Mouse (Mus musculus) liver, embryonic 11.5 days (tissue): ENCODE results near the gene Rbms1. TPM values are rescaled to one million over a fixed set of nuclear protein-coding genes. Genes with fewer than 3 reads are reported as not detected.
"Not testable (repeated sequence)": the region's sequence is repeated elsewhere in the genome, so short reads cannot be mapped to it uniquely, and the experiment has no call there.

Source experiments
- ATAC-seq: fragments of 200-750 bp; cut with Nextera tagmentation; replicated peaks from 2 replicates; pipeline ENCODE4 v1.8.0; 2017; ENCODE audit warnings: moderate number of reproducible peaks, mild to moderate bottlenecking, moderate TSS enrichment, moderate library complexity; ENCODE audit not compliant: low FRiP score
- DNase-seq: peaks from one replicate; pipeline ENCODE4 v3.0.0-alpha.2; 2017; ENCODE audit warnings: low spot score
- H3K27ac ChIP-seq: fragments of 300-500 bp; sonication (generic); 2 replicates; pipeline ENCODE4 v1.5.1; 2014; ENCODE audit warnings: mild to moderate bottlenecking, low read depth, low read length, control low read depth
- H3K27me3 ChIP-seq: fragments of 300-500 bp; sonication (generic); replicated peaks from 2 replicates; pipeline ENCODE4 v1.6.1; 2014; ENCODE audit warnings: low read length, mixed read lengths; ENCODE audit not compliant: control insufficient read depth, insufficient read depth
- H3K36me3 ChIP-seq: fragments of 300-500 bp; sonication (generic); 2 replicates; pipeline ENCODE4 v1.6.1; 2014; ENCODE audit warnings: mild to moderate bottlenecking, low read length, moderate library complexity, mixed read lengths; ENCODE audit not compliant: control insufficient read depth, insufficient read depth
- H3K4me1 ChIP-seq: fragments of 300-500 bp; sonication (generic); replicated peaks from 2 replicates; pipeline ENCODE4 v1.6.1; 2014; ENCODE audit warnings: low read length, mixed read lengths; ENCODE audit not compliant: control insufficient read depth, insufficient read depth
- H3K4me2 ChIP-seq: fragments of 300-500 bp; sonication (generic); 2 replicates; pipeline ENCODE4 v1.6.1; 2014; ENCODE audit warnings: mild to moderate bottlenecking, control low read depth, moderate library complexity
- H3K4me3 ChIP-seq: fragments of 300-500 bp; sonication (generic); 2 replicates; pipeline ENCODE4 v1.5.1; 2014; ENCODE audit warnings: low read depth, low read length, control low read depth
- H3K9ac ChIP-seq: fragments of 300-500 bp; sonication (generic); 2 replicates; pipeline ENCODE4 v1.6.1; 2014; ENCODE audit warnings: low read depth, low read length, control low read depth
- H3K9me3 ChIP-seq: fragments of 300-500 bp; sonication (generic); 2 replicates; pipeline ENCODE4 v1.6.1; 2016; ENCODE audit warnings: low read length, inconsistent platforms, mixed read lengths; ENCODE audit not compliant: control insufficient read depth
- WGBS: fragments of 180-500 bp; shearing (Covaris S2); extraction: QIAGEN DNeasy Blood & Tissue Kit; methylation state at CpG from one replicate; pipeline ENCODE4 v1.1.7; 2014; 5-methylcytosine and 5-hydroxymethylcytosine counted together
- polyA plus RNA-seq: library from polyadenylated mRNA; unstranded; fragments of >200 nt; fragmentation: Nextera tagmentation; extraction: Ambion mirVana; gene quantifications from 2 replicates; pipeline ENCODE4 v1.2.1, GENCODE M21; 2014

Rbms1 gene
- polyA plus RNA-seq, 1 experiment from 2014 or later: 80.8 TPM

- Histone ChIP-seq H3K9ac (no peak overlapping the region), H3K4me3 (no peak overlapping the region), H3K27me3 (no peaks in the 10 kb centered on the region), H3K4me2 (no peak overlapping the region), H3K27ac (no peak overlapping the region), H3K4me1 (peaks cover 25% of the 10 kb centered on the region), H3K36me3 (no peaks in the 10 kb centered on the region), H3K9me3 (no peaks in the 10 kb centered on the region)
- DNase-seq: no peak
- WGBS: 31% methylated on average over 4 of the region's 4 CpGs
- no peak for ATAC-seq
Measured at GRCm38 (mm10) chr2:60842976-60843375, 120.0 kb downstream of the Rbms1 start.

- Histone ChIP-seq H3K9ac (no peak overlapping the region), H3K9me3 (no peaks in the 10 kb centered on the region), H3K27ac (no peak overlapping the region), H3K4me3 (no peak overlapping the region), H3K36me3 (no peaks in the 10 kb centered on the region), H3K4me1 (peaks cover 39% of the 10 kb centered on the region), H3K4me2 (no peak overlapping the region), H3K27me3 (no peaks in the 10 kb centered on the region)
- DNase-seq (no peak), ATAC-seq (no peak)
- WGBS: 66% methylated on average over 4 of the region's 4 CpGs
Measured at GRCm38 (mm10) chr2:60840922-60841321, 122.1 kb downstream of the Rbms1 start.

GRCm38 (mm10) chr2:60839498-60839897 is 123.5 kb downstream of the Rbms1 start:
- H3K4me1 ChIP-seq: peaks cover 25% of the 10 kb centered on the region

GRCm38 (mm10) chr2:60838856-60839255 is 124.1 kb downstream of the Rbms1 start:
- H3K9me3 ChIP-seq: no peaks in the 10 kb centered on the region
- no peak overlapping the region for H3K27ac ChIP-seq
- ATAC-seq: no peak
- no peak overlapping the region for H3K4me2 ChIP-seq
- no peak overlapping the region for H3K9ac ChIP-seq
- WGBS: 61% methylated on average over 5 of the region's 5 CpGs
- H3K36me3 ChIP-seq: no peaks in the 10 kb centered on the region
- no peak for DNase-seq
- H3K27me3 ChIP-seq: no peaks in the 10 kb centered on the region
- no peak overlapping the region for H3K4me3 ChIP-seq
- H3K4me1 ChIP-seq: peaks cover 25% of the 10 kb centered on the region

More at GRCm38 (mm10) chr2:60839498-60839897, 123.5 kb downstream of the Rbms1 start:
- no peak overlapping the region for H3K9ac ChIP-seq
- DNase-seq (no peak), ATAC-seq (no peak)
- no peak overlapping the region for H3K4me2 ChIP-seq
- no peaks in the 10 kb centered on the region for H3K27me3 ChIP-seq
- H3K9me3 ChIP-seq: no peaks in the 10 kb centered on the region
- 57% methylated on average over 4 of the region's 4 CpGs for WGBS
- no peak overlapping the region for H3K4me3 ChIP-seq
- no peaks in the 10 kb centered on the region for H3K36me3 ChIP-seq
- H3K27ac ChIP-seq: no peak overlapping the region

GRCm38 (mm10) chr2:60837616-60838015 is 125.4 kb downstream of the Rbms1 start:
- no peaks in the 10 kb centered on the region for H3K27me3 ChIP-seq
- no peak overlapping the region for H3K27ac ChIP-seq
- 72% methylated on average over 5 of the region's 5 CpGs for WGBS
- H3K4me3 ChIP-seq: no peak overlapping the region
- no peak overlapping the region for H3K4me2 ChIP-seq
- H3K4me1 ChIP-seq: peaks cover 21% of the 10 kb centered on the region
- DNase-seq (no peak), ATAC-seq (no peak)
- no peaks in the 10 kb centered on the region for H3K36me3 ChIP-seq
- no peak overlapping the region for H3K9ac ChIP-seq
- H3K9me3 ChIP-seq: no peaks in the 10 kb centered on the region

- H3K4me1 ChIP-seq: peaks cover 21% of the 10 kb centered on the region
- 93% methylated on average over 7 of the region's 7 CpGs for WGBS
- no peaks in the 10 kb centered on the region for H3K9me3 ChIP-seq
- H3K36me3 ChIP-seq: no peaks in the 10 kb centered on the region
- DNase-seq (no peak), ATAC-seq (no peak)
- H3K4me2 ChIP-seq: no peak overlapping the region
- H3K27ac ChIP-seq: no peak overlapping the region
- H3K27me3 ChIP-seq: no peaks in the 10 kb centered on the region
- H3K4me3 ChIP-seq: no peak overlapping the region
- H3K9ac ChIP-seq: no peak overlapping the region
Measured at GRCm38 (mm10) chr2:60836237-60836636, 126.8 kb downstream of the Rbms1 start.

- WGBS: 89% methylated on average over 7 of the region's 7 CpGs
- ATAC-seq: no peak
- no peaks in the 10 kb centered on the region for H3K9me3 ChIP-seq
- H3K9ac ChIP-seq: no peak overlapping the region
- no peak overlapping the region for H3K4me2 ChIP-seq
- no peak overlapping the region for H3K27ac ChIP-seq
- peaks cover 21% of the 10 kb centered on the region for H3K4me1 ChIP-seq
- no peaks in the 10 kb centered on the region for H3K36me3 ChIP-seq
- no peak for DNase-seq
- H3K4me3 ChIP-seq: no peak overlapping the region
- no peaks in the 10 kb centered on the region for H3K27me3 ChIP-seq
Measured at GRCm38 (mm10) chr2:60834293-60834692, 128.7 kb downstream of the Rbms1 start.

- H3K36me3 ChIP-seq: no peaks in the 10 kb centered on the region
- no peak overlapping the region for H3K4me3 ChIP-seq
- ATAC-seq (no peak), DNase-seq (no peak)
- no peaks in the 10 kb centered on the region for H3K27me3 ChIP-seq
- H3K9ac ChIP-seq: no peak overlapping the region
- no peak overlapping the region for H3K4me2 ChIP-seq
- WGBS: 83% methylated on average over 8 of the region's 8 CpGs
- H3K9me3 ChIP-seq: no peaks in the 10 kb centered on the region
- H3K27ac ChIP-seq: no peak overlapping the region
- H3K4me1 ChIP-seq: peaks cover 8% of the 10 kb centered on the region
Measured at GRCm38 (mm10) chr2:60832254-60832653, 130.7 kb downstream of the Rbms1 start.

- ATAC-seq, H3K4me2 ChIP-seq, H3K36me3 ChIP-seq, H3K9ac ChIP-seq, H3K27ac ChIP-seq, H3K4me3 ChIP-seq, DNase-seq, H3K4me1 ChIP-seq, H3K9me3 ChIP-seq, H3K27me3 ChIP-seq: not testable (repeated sequence)
- WGBS: 50% methylated on average over 1 of the region's 1 CpGs
Measured at GRCm38 (mm10) chr2:60830464-60830863, 132.5 kb downstream of the Rbms1 start.
